Mouse (Mus musculus): Measurements from ENCODE around the gene Vstm2l. TPM values are rescaled to one million over a fixed set of nuclear protein-coding genes. Genes with fewer than 3 reads are reported as not detected.

Gene Vstm2l
- polyA plus RNA-seq, 1 experiment from 2014 or later = 26.6 TPM

GRCm38 (mm10) chr2:157992501-157992900 is 78.0 kb downstream of the Vstm2l start:
- Histone ChIP-seq H3K4me3 (ENCODE audit: low read depth, low read length) (no peak overlapping the region), H3K9ac (ENCODE audit: low read depth, low read length) (no peak overlapping the region), H3K4me2 (ENCODE audit: low read length) (no peak overlapping the region), H3K27ac (ENCODE audit: low read length) (no peak overlapping the region), H3K4me1 (ENCODE audit: control insufficient read depth, insufficient read depth, low read length) (peaks cover 25% of the 10 kb centered on the region), H3K36me3 (ENCODE audit: control insufficient read depth, insufficient read depth, low read length) (peaks cover 6% of the 10 kb centered on the region; the same call in 1 of the 2 replicates), H3K27me3 (ENCODE audit: control insufficient read depth, insufficient read depth, low read depth, low read length) (no peaks in the 10 kb centered on the region), H3K9me3 (replicated peaks; ENCODE audit: control insufficient read depth, low read length, poor library complexity, severe bottlenecking) (no peaks in the 10 kb centered on the region)
- ATAC-seq = no peak
- WGBS = 96% methylated on average over 4 of the region's 4 CpGs

Other genes starting within 250 kb of the Vstm2l start
- gene Ctnnbl1, start 177.3 kb upstream of the Vstm2l start, polyA plus RNA-seq (2015; fragmentation: Nextera tagmentation; extraction: Ambion mirVana) = 62.7 and 63.6 TPM in 2 replicates
- 17.2 and 20.2 TPM in 2 replicates for gene Tti1, start 113.8 kb downstream of the Vstm2l start, polyA plus RNA-seq (2015; fragmentation: Nextera tagmentation; extraction: Ambion mirVana)
- 30.7 and 34.1 TPM in 2 replicates for gene Rprd1b, start 113.8 kb downstream of the Vstm2l start, polyA plus RNA-seq (2015; fragmentation: Nextera tagmentation; extraction: Ambion mirVana)
- gene Tgm2, start 231.8 kb downstream of the Vstm2l start, polyA plus RNA-seq (2015; fragmentation: Nextera tagmentation; extraction: Ambion mirVana) = 7.0 and 7.1 TPM in 2 replicates